12 mouse cellular contexts compared by ENCODE assay signal in the genomic region with DNA sequence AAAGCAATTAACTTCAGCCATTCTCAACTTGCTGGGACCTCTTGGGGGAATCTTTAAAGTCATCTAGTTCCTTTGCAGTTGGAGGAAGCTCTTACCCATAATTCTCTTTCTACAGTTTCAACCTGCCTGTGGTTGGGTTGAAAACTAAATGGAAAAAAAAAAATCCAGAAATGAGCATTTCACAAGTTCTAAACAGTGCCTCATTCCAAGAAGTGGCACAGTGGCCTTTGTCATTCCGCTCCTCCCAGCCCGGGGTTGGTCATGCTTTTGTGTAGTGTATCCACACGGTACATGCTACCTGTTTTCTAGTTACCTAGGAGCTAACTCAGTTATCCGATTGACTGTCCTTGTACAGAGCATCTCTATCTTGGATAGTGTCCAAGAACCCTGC.
DNase-seq lines count a peak whose midpoint lies in the region; ATAC-seq and TF ChIP-seq lines count a peak whose summit lies in the region.
"Had no signal": no experiment of that assay in that cellular context is flagged by ENCODE, and none has a peak within 500 bp of the region (broad histone marks: within the 10 kb centered on the region; RNA-seq: fewer than 3 reads in every experiment).

No protein-coding gene starts in this region.

- no peaks in the 10 kb centered on the region for H3K79me2 ChIP-seq in liver, adult 2 months (ENCODE audit: control insufficient read depth, insufficient read depth, low read length)

- H3K4me1 ChIP-seq in liver, adult 2 months (ENCODE audit: control insufficient read depth, insufficient read depth, low read length): peaks cover 17% of the 10 kb centered on the region
- peaks cover 15% of the 10 kb centered on the region for H3K4me1 ChIP-seq in intestine, postnatal 0 days (replicated peaks; ENCODE audit: control insufficient read depth, insufficient read depth, low read length)
- H3K4me1 ChIP-seq in small intestine, adult 2 months (ENCODE audit: control insufficient read depth, insufficient read depth, insufficient read length, low read length): peaks cover 32% of the 10 kb centered on the region
- H3K4me1 ChIP-seq in cerebellum, adult 2 months (ENCODE audit: control insufficient read depth, insufficient read depth, low read length): no peaks in the 10 kb centered on the region; the same call in 1 of the 2 replicates

- no peaks in the 10 kb centered on the region for H3K36me3 ChIP-seq in liver, adult 2 months (ENCODE audit: control insufficient read depth, insufficient read depth, low read length)
- H3K36me3 ChIP-seq in intestine, postnatal 0 days (ENCODE audit: control insufficient read depth, insufficient read depth): no peaks in the 10 kb centered on the region
- no peaks in the 10 kb centered on the region for H3K36me3 ChIP-seq in small intestine, adult 2 months (ENCODE audit: control insufficient read depth, insufficient read depth, low read length)
- H3K36me3 ChIP-seq: limb, embryonic 10.5 days; midbrain, embryonic 13.5 days; neural tube, embryonic 13.5 days had no signal

- H3K4me3 ChIP-seq in gastrocnemius, adult 2 months: no peak overlapping the region
- H3K4me3 ChIP-seq in liver, adult 2 months (ENCODE audit: insufficient read depth, low read depth, low read length): no peak overlapping the region
- H3K4me3 ChIP-seq in intestine, postnatal 0 days (ENCODE audit: low read depth, low read length): no peak overlapping the region
- no peak overlapping the region for H3K4me3 ChIP-seq in small intestine, adult 2 months (ENCODE audit: low read depth, low read length)
- H3K4me3 ChIP-seq in cerebellum, adult 2 months (replicated peaks; ENCODE audit: insufficient read depth, low read depth, low read length): no peak overlapping the region
- H3K4me3 ChIP-seq: limb, embryonic 10.5 days; midbrain, embryonic 13.5 days; neural tube, embryonic 13.5 days had no signal

- DNase-seq in gastrocnemius, adult 2 months: no peak
- no peak for DNase-seq in gastrocnemius, adult 8-10 months (ENCODE audit: low spot score in 2 of 2)
- peak; percentile 68 for DNase-seq in liver, adult 2 months (ENCODE audit: extremely low read depth, low read depth, low spot score)
- no peak for DNase-seq in liver
- no peak for DNase-seq in cerebellum, adult 2 months
- no peak for DNase-seq in adrenal gland, postnatal 4 days (ENCODE audit: low spot score in 2 of 2)

- peak overlapping the region; percentile 56 for H3K27ac ChIP-seq in gastrocnemius, adult 2 months
- H3K27ac ChIP-seq in liver, adult 2 months (replicated peaks; ENCODE audit: insufficient read depth, low read depth, low read length): peak overlapping the region; percentile 90
- peak overlapping the region; percentile 73 for H3K27ac ChIP-seq in intestine, postnatal 0 days (ENCODE audit: low read depth, low read length)
- peak overlapping the region; percentile 64 for H3K27ac ChIP-seq in small intestine, adult 2 months (ENCODE audit: insufficient read depth, low read depth, low read length)
- H3K27ac ChIP-seq in cerebellum, adult 2 months (ENCODE audit: insufficient read depth, low read length): no peak overlapping the region
- H3K27ac ChIP-seq: limb, embryonic 10.5 days; midbrain, embryonic 13.5 days; neural tube, embryonic 13.5 days had no signal

- intact Hi-C loops in gastrocnemius, adult 2 months (cut with DNase I): loop anchor here (1.0 to 10.0 kb wide), 2 partner anchors 228 to 639 kb away; no protein-coding TSS in a partner anchor

- ATAC-seq in intestine, postnatal 0 days: no peak
- ATAC-seq: hindbrain, embryonic 16.5 days had no signal

- WGBS in liver, adult 2 months: 32% methylated on average over 4 of the region's 4 CpGs
- WGBS in intestine, postnatal 0 days: 33% methylated on average over 4 of the region's 4 CpGs
- WGBS in small intestine, adult 2 months: 32% methylated on average over 4 of the region's 4 CpGs
- 63% methylated on average over 4 of the region's 4 CpGs for WGBS in cerebellum, adult 2 months

- H3K9me3 ChIP-seq in intestine, postnatal 0 days (ENCODE audit: control insufficient read depth): no peaks in the 10 kb centered on the region
- H3K9me3 ChIP-seq: limb, embryonic 10.5 days; midbrain, embryonic 13.5 days; neural tube, embryonic 13.5 days had no signal

- no peak for TF ChIP-seq CTCF in gastrocnemius, adult 2 months (IDR thresholded peaks at IDR 0.05)
- TF ChIP-seq CTCF in liver, adult 2 months (IDR thresholded peaks at IDR 0.05; ENCODE audit: low read depth, low read length): no peak
- TF ChIP-seq CTCF in intestine, postnatal 0 days (IDR thresholded peaks at IDR 0.05; ENCODE audit: low read depth): no peak
- no peak for TF ChIP-seq CTCF in small intestine, adult 2 months (IDR thresholded peaks at IDR 0.05; ENCODE audit: extremely low read depth, insufficient read length, insufficient replicate concordance, low read depth, low read length)
- no peak for TF ChIP-seq CTCF in cerebellum, adult 2 months (IDR thresholded peaks at IDR 0.05; ENCODE audit: borderline replicate concordance, insufficient read depth, low read depth, low read length)

- TF ChIP-seq POLR2A in liver, adult 2 months (IDR thresholded peaks at IDR 0.05; ENCODE audit: extremely low read depth, insufficient read depth, low read length): no peak
- TF ChIP-seq POLR2A in small intestine, adult 2 months (IDR thresholded peaks at IDR 0.05; ENCODE audit: low read depth, low read length): no peak
- TF ChIP-seq POLR2A in cerebellum, adult 2 months (IDR thresholded peaks at IDR 0.05; ENCODE audit: borderline replicate concordance, insufficient read depth, low read length): no peak

- peak overlapping the region; percentile 35; the same call in 1 of the 2 replicates for H3K9ac ChIP-seq in liver, adult 2 months (ENCODE audit: low read depth, low read length)
- H3K9ac ChIP-seq in intestine, postnatal 0 days (ENCODE audit: low read depth, low read length): 0 out of 2 replicates have a peak overlapping the region, but pooled peaks have one; percentile 17
- H3K9ac ChIP-seq: midbrain, embryonic 13.5 days; neural tube, embryonic 13.5 days had no signal

- no peaks in the 10 kb centered on the region for H3K27me3 ChIP-seq in liver, adult 2 months (ENCODE audit: control insufficient read depth, insufficient read depth, low read length)
- no peaks in the 10 kb centered on the region for H3K27me3 ChIP-seq in intestine, postnatal 0 days (replicated peaks; ENCODE audit: control insufficient read depth, insufficient read depth, low read length)
- H3K27me3 ChIP-seq in small intestine, adult 2 months (ENCODE audit: control insufficient read depth, insufficient read depth, low read length): no peaks in the 10 kb centered on the region
- H3K27me3 ChIP-seq in cerebellum, adult 2 months (ENCODE audit: control insufficient read depth, insufficient read depth, low read length): no peaks in the 10 kb centered on the region

- no peak overlapping the region for H3K4me2 ChIP-seq in intestine, postnatal 0 days (replicated peaks; ENCODE audit: low read depth)
- H3K4me2 ChIP-seq: midbrain, embryonic 13.5 days; neural tube, embryonic 13.5 days had no signal
